In the genomic region with DNA sequence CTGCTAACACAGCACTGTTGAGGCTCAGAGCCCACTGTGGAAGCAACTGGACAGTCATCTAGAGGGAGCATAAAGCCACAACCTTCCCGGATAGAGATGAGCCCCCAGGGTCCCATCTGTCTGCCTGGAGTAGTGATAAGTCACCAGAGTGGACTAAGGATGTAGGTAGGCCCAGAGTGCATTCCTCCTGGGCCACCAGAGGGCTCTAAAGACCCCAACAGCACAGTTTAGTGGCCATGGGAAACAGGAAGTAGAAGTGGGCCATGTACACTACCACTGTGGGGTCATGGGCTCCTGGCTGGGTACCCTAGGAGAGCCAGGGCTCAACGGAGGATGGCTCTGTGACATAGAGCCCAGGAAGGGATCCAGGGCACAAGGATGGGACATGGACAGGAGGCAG, we compare ENCODE assay signal across 12 mouse cellular contexts. TPM values are rescaled to one million over a fixed set of nuclear protein-coding genes. Genes with fewer than 3 reads are reported as not detected.
DNase-seq lines count a peak whose midpoint lies in the region; ATAC-seq and TF ChIP-seq lines count a peak whose summit lies in the region.
"Had no signal": no experiment of that assay in that cellular context is flagged by ENCODE, and none has a peak within 500 bp of the region (broad histone marks: within the 10 kb centered on the region; RNA-seq: fewer than 3 reads in every experiment).

No protein-coding gene starts in this region.

- no peak overlapping the region for H3K4me3 ChIP-seq in heart, embryonic 16.5 days (ENCODE audit: low read length)
- no peak overlapping the region for H3K4me3 ChIP-seq in midbrain, postnatal 0 days (ENCODE audit: low read depth, low read length)
- no peak overlapping the region for H3K4me3 ChIP-seq in midbrain, embryonic 15.5 days
- H3K4me3 ChIP-seq in embryonic facial prominence, embryonic 15.5 days (replicated peaks): no peak overlapping the region
- H3K4me3 ChIP-seq: midbrain, embryonic 12.5 days had no signal

- no peaks in the 10 kb centered on the region for H3K27me3 ChIP-seq in heart, embryonic 16.5 days (ENCODE audit: control insufficient read depth, insufficient read depth, low read length)
- no peaks in the 10 kb centered on the region for H3K27me3 ChIP-seq in midbrain, postnatal 0 days (ENCODE audit: insufficient read depth, low read length)
- H3K27me3 ChIP-seq in midbrain, embryonic 15.5 days (replicated peaks): no peaks in the 10 kb centered on the region
- H3K27me3 ChIP-seq in embryonic facial prominence, embryonic 15.5 days: no peaks in the 10 kb centered on the region
- H3K27me3 ChIP-seq in splenic B cell, adult 2 months (ENCODE audit: control insufficient read depth, insufficient read depth, low read length, poor library complexity, severe bottlenecking): no peaks in the 10 kb centered on the region
- H3K27me3 ChIP-seq: midbrain, embryonic 12.5 days had no signal

- peak overlapping the region; percentile 37; the same call in 1 of the 2 replicates for H3K27ac ChIP-seq in heart, embryonic 16.5 days (ENCODE audit: low read length)
- H3K27ac ChIP-seq in midbrain, postnatal 0 days (ENCODE audit: low read depth, low read length): no peak overlapping the region
- no peak overlapping the region for H3K27ac ChIP-seq in midbrain, embryonic 15.5 days
- H3K27ac ChIP-seq in embryonic facial prominence, embryonic 15.5 days (replicated peaks): peak overlapping the region; percentile 92
- H3K27ac ChIP-seq: midbrain, embryonic 12.5 days had no signal

- TF ChIP-seq CTCF in midbrain, postnatal 0 days (IDR thresholded peaks at IDR 0.05): peak; percentile 57

- no peaks in the 10 kb centered on the region for H3K9me3 ChIP-seq in heart, embryonic 16.5 days (replicated peaks; ENCODE audit: control insufficient read depth, low read length)
- no peaks in the 10 kb centered on the region for H3K9me3 ChIP-seq in midbrain, postnatal 0 days (ENCODE audit: low read length)
- no peaks in the 10 kb centered on the region for H3K9me3 ChIP-seq in midbrain, embryonic 15.5 days
- no peaks in the 10 kb centered on the region for H3K9me3 ChIP-seq in embryonic facial prominence, embryonic 15.5 days (replicated peaks)
- H3K9me3 ChIP-seq: G1E; midbrain, embryonic 12.5 days had no signal

- ATAC-seq in heart, embryonic 16.5 days (replicated peaks; ENCODE audit: extremely low read depth, insufficient read depth, low FRiP score): no peak
- ATAC-seq in midbrain, postnatal 0 days (ENCODE audit: low FRiP score): no peak
- ATAC-seq in midbrain, embryonic 15.5 days (replicated peaks): no peak
- no peak for ATAC-seq in embryonic facial prominence, embryonic 15.5 days (ENCODE audit: insufficient number of reproducible peaks, low FRiP score, low TSS enrichment, low read depth)

- peaks cover 43% of the 10 kb centered on the region for H3K4me1 ChIP-seq in heart, embryonic 16.5 days (ENCODE audit: control insufficient read depth, insufficient read depth, low read length)
- H3K4me1 ChIP-seq in midbrain, postnatal 0 days (ENCODE audit: insufficient read depth, low read length): peaks cover 8% of the 10 kb centered on the region; the same call in 1 of the 2 replicates
- peaks cover 69% of the 10 kb centered on the region for H3K4me1 ChIP-seq in midbrain, embryonic 15.5 days
- peaks cover 59% of the 10 kb centered on the region for H3K4me1 ChIP-seq in embryonic facial prominence, embryonic 15.5 days

- no peak for DNase-seq in heart, postnatal 4 days
- DNase-seq in midbrain, postnatal 0 days (ENCODE audit: low spot score): no peak
- peak; percentile 55 for DNase-seq in splenic B cell, adult 2 months (ENCODE audit: low read depth, low spot score)
- DNase-seq in layer of hippocampus, adult 9-10 months (ENCODE audit: low spot score): no peak
- DNase-seq in ovary, postnatal 36 days (ENCODE audit: low spot score): no peak
- DNase-seq: kidney, adult 11 months; right cerebral cortex, adult 18-20 months had no signal

- no peak overlapping the region for H3K4me2 ChIP-seq in heart, embryonic 16.5 days (ENCODE audit: low read depth, low read length)
- H3K4me2 ChIP-seq in midbrain, postnatal 0 days (ENCODE audit: low read depth, low read length, poor library complexity, severe bottlenecking): no peak overlapping the region
- no peak overlapping the region for H3K4me2 ChIP-seq in midbrain, embryonic 15.5 days
- H3K4me2 ChIP-seq in embryonic facial prominence, embryonic 15.5 days (replicated peaks): peak overlapping the region; percentile 38; the same call in 1 of the 2 replicates
- H3K4me2 ChIP-seq: midbrain, embryonic 12.5 days had no signal

- WGBS in heart, embryonic 16.5 days: 72% methylated on average over 2 of the region's 2 CpGs
- WGBS in midbrain, postnatal 0 days: 64% methylated on average over 2 of the region's 2 CpGs
- WGBS in midbrain, embryonic 15.5 days: 83% methylated on average over 2 of the region's 2 CpGs
- 66% methylated on average over 2 of the region's 2 CpGs for WGBS in embryonic facial prominence, embryonic 15.5 days

- H3K9ac ChIP-seq in heart, embryonic 16.5 days (ENCODE audit: low read length): no peak overlapping the region
- 0 out of 2 replicates have a peak overlapping the region, but pooled peaks have one; percentile 33 for H3K9ac ChIP-seq in midbrain, postnatal 0 days (replicated peaks; ENCODE audit: low read length, poor library complexity, severe bottlenecking)
- no peak overlapping the region for H3K9ac ChIP-seq in midbrain, embryonic 15.5 days
- no peak overlapping the region for H3K9ac ChIP-seq in embryonic facial prominence, embryonic 15.5 days
- H3K9ac ChIP-seq: midbrain, embryonic 12.5 days had no signal

- peaks cover 8% of the 10 kb centered on the region for H3K36me3 ChIP-seq in heart, embryonic 16.5 days (ENCODE audit: control insufficient read depth, insufficient read depth)
- peaks cover 11% of the 10 kb centered on the region for H3K36me3 ChIP-seq in midbrain, postnatal 0 days (ENCODE audit: insufficient read depth, low read length)
- H3K36me3 ChIP-seq in midbrain, embryonic 15.5 days (replicated peaks): peaks cover 3% of the 10 kb centered on the region; the same call in 1 of the 2 replicates
- peaks cover 50% of the 10 kb centered on the region for H3K36me3 ChIP-seq in embryonic facial prominence, embryonic 15.5 days
- H3K36me3 ChIP-seq in splenic B cell, adult 2 months (ENCODE audit: control insufficient read depth, insufficient read depth, low read length, poor library complexity, severe bottlenecking): 0 out of 2 replicates have a peak, but pooled peaks cover under 1% of the 10 kb centered on the region

RNA-seq across cellular contexts. Expression of a gene that starts 8.0 kb away (rescaled TPM):
- polyA plus RNA-seq in heart, embryonic 16.5 days (2015; fragmentation: Nextera tagmentation; extraction: Ambion mirVana): 16.3 and 17.9 TPM in 2 replicates
- 10 to 100 TPM; 83.0 to 90.4 TPM for total RNA-seq in heart, postnatal 4 days (2021)
- 196 and 204 TPM in 2 replicates for total RNA-seq in midbrain, postnatal 0 days (2014; rRNA removed)
- polyA plus RNA-seq in midbrain, postnatal 0 days (2015; fragmentation: Nextera tagmentation; extraction: Ambion mirVana): 52.0 and 56.6 TPM in 2 replicates
- 80.3 and 84.2 TPM in 2 replicates for polyA plus RNA-seq in midbrain, embryonic 15.5 days (2015; fragmentation: Nextera tagmentation; extraction: Ambion mirVana)
- 42.3 and 43.7 TPM in 2 replicates for polyA plus RNA-seq in embryonic facial prominence, embryonic 15.5 days (2015; fragmentation: Nextera tagmentation; extraction: Ambion mirVana)

RNA-seq across cellular contexts. Expression of a gene that starts 33.7 kb away (rescaled TPM):
- polyA plus RNA-seq in heart, embryonic 16.5 days (2015; fragmentation: Nextera tagmentation; extraction: Ambion mirVana): 6.2 and 7.7 TPM in 2 replicates
- 10 to 100 TPM; 11.6 to 12.1 TPM for total RNA-seq in heart, postnatal 4 days (2021)
- 55.6 and 56.6 TPM in 2 replicates for total RNA-seq in midbrain, postnatal 0 days (2014; rRNA removed)
- polyA plus RNA-seq in midbrain, postnatal 0 days (2015; fragmentation: Nextera tagmentation; extraction: Ambion mirVana): 20.1 and 22.5 TPM in 2 replicates
- polyA plus RNA-seq in midbrain, embryonic 15.5 days (2015; fragmentation: Nextera tagmentation; extraction: Ambion mirVana): 20.4 and 21.8 TPM in 2 replicates
- 31.8 and 36.0 TPM in 2 replicates for polyA plus RNA-seq in embryonic facial prominence, embryonic 15.5 days (2015; fragmentation: Nextera tagmentation; extraction: Ambion mirVana)

Comparison
In these comparisons a context has a peak if more than half of its experiments do, and no peak if none do; other contexts are left out.
1. H3K27ac ChIP-seq: peak in heart, embryonic 16.5 days (single experiment) and embryonic facial prominence, embryonic 15.5 days (single experiment); none in midbrain, postnatal 0 days (single experiment) and midbrain, embryonic 15.5 days (single experiment).